Mouse (Mus musculus): ENCODE results near the gene Adamts4. TPM values are rescaled to one million over a fixed set of nuclear protein-coding genes. Genes with fewer than 3 reads are reported as not detected.
A peak's percentile ranks its signal among the peaks of the same experiment; 100 is the strongest.

Adamts4 gene
- total and polyA plus RNA-seq, 3 experiments: 0.04 to 0.25 (median 0.09) TPM

DNA sequence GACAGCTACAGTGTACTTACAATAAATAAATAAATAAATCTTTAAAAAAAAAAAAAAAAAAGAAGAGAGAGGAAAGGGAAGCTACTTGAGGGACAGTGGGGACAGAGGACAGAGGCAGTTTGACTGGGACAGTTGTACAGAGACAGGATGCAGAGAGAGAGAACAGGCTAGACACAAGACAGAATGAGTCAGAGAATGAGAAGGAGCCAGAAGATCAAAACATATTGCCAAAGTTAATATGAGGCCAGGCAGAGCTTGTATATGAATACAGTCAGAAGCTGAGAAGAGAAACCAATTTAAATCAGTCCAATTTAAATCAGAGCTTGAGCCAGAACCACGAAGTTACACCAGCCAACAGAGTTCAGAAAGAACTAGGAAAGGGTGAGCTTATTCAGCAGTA lies 18.1 kb downstream of the Adamts4 start:
- Histone ChIP-seq H3K27me3 (replicated peaks) (peaks cover 2% of the 10 kb centered on the region), H3K36me3 (replicated peaks in 1 of 2; ENCODE audit: control insufficient read depth in 1 of 2, insufficient read depth in 1 of 2, low read length in 1 of 2) (peaks cover 9 to 17% of the 10 kb centered on the region in 2 experiments), H3K9me3 (replicated peaks; ENCODE audit: low read length) (no peaks in the 10 kb centered on the region), H3K9ac (ENCODE audit: insufficient read depth, low read depth) (no peak overlapping the region; the same call in 1 of the 2 replicates), H3K79me2 (replicated peaks; ENCODE audit: control insufficient read depth, extremely low read depth, insufficient read depth, poor library complexity, severe bottlenecking) (no peaks in the 10 kb centered on the region), H3K4me1 (ENCODE audit: control insufficient read depth in 1 of 2, insufficient read depth in 2 of 2) (peaks cover 0 to 26% of the 10 kb centered on the region in 2 experiments; a peak in 2 of 4 replicates), H3K27ac (ENCODE audit: insufficient read depth, low read depth) (no peak overlapping the region), H3K4me2 (ENCODE audit: insufficient read depth, low read depth, poor library complexity, severe bottlenecking) (no peak overlapping the region), H3K4me3 (replicated peaks in 1 of 3; ENCODE audit: low read depth in 2 of 3, low read length in 2 of 3, poor library complexity in 1 of 3) (no peak overlapping the region)
- no peak for TF ChIP-seq RAD21 (IDR thresholded peaks at IDR 0.05; ENCODE audit: low read depth, low read length)
- peak; percentile 31; the same call in 1 of the 2 replicates for TF ChIP-seq ZNF384 (IDR thresholded peaks at IDR 0.05; ENCODE audit: low read depth, low read length)
- no peak for TF ChIP-seq MXI1 (IDR thresholded peaks at IDR 0.05; ENCODE audit: low read depth, low read length)
- dilution Hi-C loops (cut with MboI; ENCODE audit: extremely low pct_ligation_motif_present, extremely low pct_unique_long_range_greater_than_20kb, low sequenced_read_pairs): no loop called here
- in situ Hi-C loops (cut with MboI; ENCODE audit: low pct_ligation_motif_present, low pct_unique_long_range_greater_than_20kb, low sequenced_read_pairs): no loop called here
- no peak for DNase-seq (ENCODE audit: extremely low read depth)

DNA sequence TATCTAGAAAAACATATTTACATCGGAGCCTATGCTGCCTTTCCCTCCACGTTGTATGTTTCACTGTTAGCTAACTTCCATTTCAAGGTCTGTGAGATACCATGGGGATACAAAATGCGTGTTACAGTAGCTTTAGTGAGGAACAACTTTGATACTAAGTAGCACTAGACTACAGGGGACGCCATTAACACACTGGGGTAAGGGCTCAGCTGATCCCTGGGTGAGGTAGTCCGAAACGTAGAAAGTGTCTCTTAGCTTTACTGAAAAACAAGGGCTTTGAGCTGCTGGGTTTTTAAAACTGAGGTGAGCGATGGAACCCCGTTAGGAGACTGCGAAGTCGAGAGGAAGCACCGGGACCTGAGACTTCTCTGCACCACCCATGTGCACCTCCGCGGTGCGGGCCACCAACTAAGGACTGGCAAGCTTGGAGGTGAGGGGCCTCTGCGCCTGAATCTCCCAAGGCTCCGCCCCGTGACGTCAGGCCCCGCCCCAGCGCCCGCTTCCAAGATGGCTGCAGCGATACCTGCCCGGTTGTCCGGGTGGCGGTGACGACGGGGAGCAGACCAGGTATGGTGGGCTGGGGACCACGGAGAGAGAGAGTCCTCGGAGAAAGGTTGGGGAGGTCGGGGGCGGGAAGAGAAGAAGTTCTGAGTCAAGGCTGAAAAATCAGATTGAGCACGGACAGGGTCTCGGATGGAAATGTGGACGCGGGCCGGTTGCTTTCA lies 19.8 kb downstream of the Adamts4 start, which contains the start of gene B4galt3:
TSS of gene B4galt3 (plus strand) at position 481 of the 725 bp plus-strand sequence.
- Histone ChIP-seq H3K4me2 (ENCODE audit: insufficient read depth, low read depth, poor library complexity, severe bottlenecking) (peak within 1 kb of the TSS; percentile 86), H3K27me3 (replicated peaks) (no peaks in the 10 kb centered on the region), H3K79me2 (replicated peaks; ENCODE audit: control insufficient read depth, extremely low read depth, insufficient read depth, poor library complexity, severe bottlenecking) (no peaks in the 10 kb centered on the region), H3K4me1 (ENCODE audit: control insufficient read depth in 1 of 2, insufficient read depth in 2 of 2) (peaks cover 0 to 26% of the 10 kb centered on the region in 2 experiments; a peak in 2 of 4 replicates), H3K27ac (ENCODE audit: insufficient read depth, low read depth) (no peak within 1 kb of the TSS), H3K9me3 (replicated peaks; ENCODE audit: low read length) (no peaks in the 10 kb centered on the region), H3K36me3 (replicated peaks in 1 of 2; ENCODE audit: control insufficient read depth in 1 of 2, insufficient read depth in 1 of 2, low read length in 1 of 2) (peaks cover 25 to 33% of the 10 kb centered on the region in 2 experiments), H3K9ac (ENCODE audit: insufficient read depth, low read depth) (peak within 1 kb of the TSS; percentile 50), H3K4me3 (replicated peaks in 1 of 3; ENCODE audit: low read depth in 2 of 3, low read length in 2 of 3, poor library complexity in 1 of 3) (peak within 1 kb of the TSS; percentile 83 to 93 (median 93))
- dilution Hi-C loops (cut with MboI; ENCODE audit: extremely low pct_ligation_motif_present, extremely low pct_unique_long_range_greater_than_20kb, low sequenced_read_pairs): no loop called here
- in situ Hi-C loops (cut with MboI; ENCODE audit: low pct_ligation_motif_present, low pct_unique_long_range_greater_than_20kb, low sequenced_read_pairs): no loop called here
- DNase-seq (ENCODE audit: extremely low read depth): peak; percentile 87
- TF ChIP-seq NRF1 (IDR thresholded peaks at IDR 0.05; ENCODE audit: low read depth, low read length): peak; percentile 72
- no peak for TF ChIP-seq JUN (IDR thresholded peaks at IDR 0.05; ENCODE audit: insufficient read depth, low read depth, low read length)
- 0 out of 2 replicates have a peak, but pooled peaks have one; percentile 37 for TF ChIP-seq RCOR1 (conservative IDR thresholded peaks at IDR 0.05; ENCODE audit: low read depth, low read length)
- no peak for TF ChIP-seq ETS1 (conservative IDR thresholded peaks at IDR 0.05; ENCODE audit: low read depth, low read length)
- 0 out of 2 replicates have a peak, but pooled peaks have one; percentile 9 for TF ChIP-seq MAFK (IDR thresholded peaks at IDR 0.05; ENCODE audit: insufficient replicate concordance, low read length)
- no peak for TF ChIP-seq BHLHE40 (IDR thresholded peaks at IDR 0.05; ENCODE audit: low read depth, low read length)
- TF ChIP-seq ZMIZ1 (IDR thresholded peaks at IDR 0.05; ENCODE audit: low read depth, low read length): peak; percentile 97
- no peak for TF ChIP-seq JUND (conservative IDR thresholded peaks at IDR 0.05; ENCODE audit: low read depth, low read length)
- peak; percentile 57; the same call in 1 of the 2 replicates for TF ChIP-seq ELF1 (IDR thresholded peaks at IDR 0.05; ENCODE audit: low read depth, low read length)
- peak; percentile 99 for TF ChIP-seq NELFE (IDR thresholded peaks at IDR 0.05; ENCODE audit: low read depth, low read length)
- peak; percentile 74; the same call in 1 of the 2 replicates for TF ChIP-seq MYC (IDR thresholded peaks at IDR 0.05; ENCODE audit: low read depth, low read length)
- peak; percentile 45; the same call in 1 of the 2 replicates for TF ChIP-seq CHD2 (IDR thresholded peaks at IDR 0.05; ENCODE audit: low read length)
- TF ChIP-seq HCFC1 (IDR thresholded peaks at IDR 0.05; ENCODE audit: low read depth, low read length): peak; percentile 86
- no peak for TF ChIP-seq ZKSCAN1 (IDR thresholded peaks at IDR 0.05; ENCODE audit: borderline replicate concordance, low read depth, low read length)
- no peak for TF ChIP-seq EP300 (IDR thresholded peaks at IDR 0.05; ENCODE audit: low read length)
- TF ChIP-seq IRF4 (IDR thresholded peaks at IDR 0.05; ENCODE audit: low read depth, low read length): no peak
- no peak for TF ChIP-seq E2F4 (IDR thresholded peaks at IDR 0.05; ENCODE audit: insufficient replicate concordance, low read depth, low read length)
- peak; percentile 23; the same call in 1 of the 2 replicates for TF ChIP-seq MEF2A (IDR thresholded peaks at IDR 0.05; ENCODE audit: borderline replicate concordance, low read depth, low read length)
- no peak for TF ChIP-seq UBTF (IDR thresholded peaks at IDR 0.05; ENCODE audit: low read depth, low read length)
- TF ChIP-seq SMC3 (IDR thresholded peaks at IDR 0.05; ENCODE audit: low read depth, low read length): no peak
- peak; percentile 100 for TF ChIP-seq POLR2A (IDR thresholded peaks at IDR 0.05; ENCODE audit: low read depth, low read length)
- TF ChIP-seq POLR2AphosphoS2 (IDR thresholded peaks at IDR 0.05; ENCODE audit: low read depth, low read length): peak; percentile 93
- no peak for TF ChIP-seq CHD1 (IDR thresholded peaks at IDR 0.05; ENCODE audit: low read depth, low read length)
- TF ChIP-seq MXI1 (IDR thresholded peaks at IDR 0.05; ENCODE audit: low read depth, low read length): peak; percentile 51; the same call in 1 of the 2 replicates
- no peak; the same call in 1 of the 2 replicates for TF ChIP-seq GABPA (IDR thresholded peaks at IDR 0.05; ENCODE audit: insufficient replicate concordance, low read depth, low read length)
- peak; percentile 71; the same call in 1 of the 2 replicates for TF ChIP-seq SIN3A (IDR thresholded peaks at IDR 0.05; ENCODE audit: low read length)
- TF ChIP-seq ZNF384 (IDR thresholded peaks at IDR 0.05; ENCODE audit: low read depth, low read length): peak; percentile 5; the same call in 1 of the 2 replicates
- TF ChIP-seq USF2 (conservative IDR thresholded peaks at IDR 0.05; ENCODE audit: low read depth, low read length): no peak
- TF ChIP-seq USF1 (IDR thresholded peaks at IDR 0.05; ENCODE audit: low read depth, low read length): no peak
- TF ChIP-seq RAD21 (IDR thresholded peaks at IDR 0.05; ENCODE audit: low read depth, low read length): no peak
